Mouse (Mus musculus): ENCODE measurements around the gene Tmcc2. TPM values are rescaled to one million over a fixed set of nuclear protein-coding genes. Genes with fewer than 3 reads are reported as not detected.

The Tmcc2 gene
- total and polyA plus RNA-seq, 3 experiments, result 4.1 to 7.2 TPM; not detected in 1

GRCm38 (mm10) chr1:132434032-132434431, 43.0 kb upstream of the Tmcc2 start:
- no peak overlapping the region for H3K27ac ChIP-seq (ENCODE audit: control insufficient read depth, low read depth, low read length)
- H3K36me3 ChIP-seq (ENCODE audit: control insufficient read depth in 1 of 2, insufficient read depth in 2 of 2, low read length in 2 of 2), result peaks cover 1 to 11% of the 10 kb centered on the region in 2 experiments; a peak in 2 of 4 replicates
- no peaks in the 10 kb centered on the region for H3K27me3 ChIP-seq (ENCODE audit: control insufficient read depth in 1 of 2, insufficient read depth in 2 of 2, low read length in 2 of 2)
- H3K79me2 ChIP-seq (ENCODE audit: control insufficient read depth, insufficient read depth, low read length, poor library complexity), result no peaks in the 10 kb centered on the region
- no peak overlapping the region for H3K4me3 ChIP-seq (ENCODE audit: control insufficient read depth in 1 of 2, insufficient read depth in 1 of 2, low read depth in 2 of 2, low read length in 2 of 2)
- no peak for DNase-seq (ENCODE audit: low read depth, low spot score)
- peaks cover 9 to 13% of the 10 kb centered on the region in 2 experiments for H3K4me1 ChIP-seq (ENCODE audit: control insufficient read depth in 1 of 2, insufficient read depth in 2 of 2, low read length in 2 of 2)
- H3K9ac ChIP-seq (ENCODE audit: control insufficient read depth, low read depth, low read length, poor library complexity, severe bottlenecking), result no peak overlapping the region
- TF ChIP-seq HCFC1 (IDR thresholded peaks at IDR 0.05; ENCODE audit: low read depth, low read length) (no peak), ELF1 (IDR thresholded peaks at IDR 0.05; ENCODE audit: low read depth, low read length) (no peak), BHLHE40 (IDR thresholded peaks at IDR 0.05; ENCODE audit: borderline replicate concordance, low read depth, low read length) (no peak), MAX (IDR thresholded peaks at IDR 0.05; ENCODE audit: low read length) (no peak), RCOR1 (IDR thresholded peaks at IDR 0.05; ENCODE audit: low read depth, low read length) (no peak), POLR2AphosphoS5 (IDR thresholded peaks at IDR 0.05; ENCODE audit: borderline replicate concordance, low read depth, low read length) (no peak), ETS1 (IDR thresholded peaks at IDR 0.05; ENCODE audit: low read depth, low read length) (no peak), USF2 (IDR thresholded peaks at IDR 0.05; ENCODE audit: borderline replicate concordance in 1 of 2, insufficient read depth in 1 of 2, low read depth in 1 of 2, low read length in 2 of 2) (no peak), EP300 (IDR thresholded peaks at IDR 0.05; ENCODE audit: low read depth in 1 of 2, low read length in 2 of 2) (no peak), CHD1 (IDR thresholded peaks at IDR 0.05; ENCODE audit: low read depth, low read length) (no peak), MXI1 (IDR thresholded peaks at IDR 0.05; ENCODE audit: low read depth, low read length) (no peak)
- H3K9me3 ChIP-seq (replicated peaks; ENCODE audit: insufficient read depth, low read length), result no peaks in the 10 kb centered on the region

- Histone ChIP-seq H3K27ac (ENCODE audit: control insufficient read depth, low read depth, low read length) (no peak overlapping the region), H3K36me3 (ENCODE audit: control insufficient read depth in 1 of 2, insufficient read depth in 2 of 2, low read length in 2 of 2) (peaks cover 1 to 11% of the 10 kb centered on the region in 2 experiments; a peak in 2 of 4 replicates), H3K79me2 (ENCODE audit: control insufficient read depth, insufficient read depth, low read length, poor library complexity) (no peaks in the 10 kb centered on the region), H3K27me3 (ENCODE audit: control insufficient read depth in 1 of 2, insufficient read depth in 2 of 2, low read length in 2 of 2) (no peaks in the 10 kb centered on the region), H3K4me3 (ENCODE audit: control insufficient read depth in 1 of 2, insufficient read depth in 1 of 2, low read depth in 2 of 2, low read length in 2 of 2) (no peak overlapping the region), H3K9me3 (replicated peaks; ENCODE audit: insufficient read depth, low read length) (no peaks in the 10 kb centered on the region), H3K4me1 (ENCODE audit: control insufficient read depth in 1 of 2, insufficient read depth in 2 of 2, low read length in 2 of 2) (peaks cover 9 to 13% of the 10 kb centered on the region in 2 experiments), H3K9ac (ENCODE audit: control insufficient read depth, low read depth, low read length, poor library complexity, severe bottlenecking) (no peak overlapping the region)
- TF ChIP-seq ZNF384 (IDR thresholded peaks at IDR 0.05; ENCODE audit: low read depth, low read length), result no peak
- no peak for TF ChIP-seq GATA1 (IDR thresholded peaks at IDR 0.05; ENCODE audit: low read depth, low read length)
- TF ChIP-seq SIN3A (IDR thresholded peaks at IDR 0.05; ENCODE audit: low read length), result no peak
- TF ChIP-seq POLR2AphosphoS5 (IDR thresholded peaks at IDR 0.05; ENCODE audit: borderline replicate concordance, low read depth, low read length), result no peak
- TF ChIP-seq MYC (IDR thresholded peaks at IDR 0.05; ENCODE audit: low read depth, low read length), result no peak
- no peak for TF ChIP-seq BHLHE40 (IDR thresholded peaks at IDR 0.05; ENCODE audit: borderline replicate concordance, low read depth, low read length)
- TF ChIP-seq MXI1 (IDR thresholded peaks at IDR 0.05; ENCODE audit: low read depth, low read length), result no peak
- no peak for TF ChIP-seq POLR2AphosphoS2 (IDR thresholded peaks at IDR 0.05; ENCODE audit: low read length)
- no peak for TF ChIP-seq E2F4 (IDR thresholded peaks at IDR 0.05; ENCODE audit: borderline replicate concordance, low read depth, low read length)
- TF ChIP-seq UBTF (IDR thresholded peaks at IDR 0.05; ENCODE audit: borderline replicate concordance, insufficient read depth, low read depth, low read length), result no peak
- TF ChIP-seq MYB (IDR thresholded peaks at IDR 0.05; ENCODE audit: low read depth, low read length), result no peak
- no peak for TF ChIP-seq TAL1 (IDR thresholded peaks at IDR 0.05; ENCODE audit: low read length)
- TF ChIP-seq ELF1 (IDR thresholded peaks at IDR 0.05; ENCODE audit: low read depth, low read length), result no peak
- no peak for DNase-seq (ENCODE audit: low read depth, low spot score)
Measured at GRCm38 (mm10) chr1:132433349-132433748, 42.3 kb upstream of the Tmcc2 start.

Data from MEL (cell line).